Mouse (Mus musculus) NIH3T3 (cell line): ENCODE measurements around the gene Smarcad1.

Experiments
- DNase-seq: peaks from one replicate; pipeline ENCODE4 v3.0.0-alpha.2; 2012; ENCODE audit warnings: low read depth

Smarcad1 gene

GRCm38 (mm10) chr6:65114902-65115301 is 72.5 kb downstream of the Smarcad1 start:
- no peak for DNase-seq

GRCm38 (mm10) chr6:65117540-65117939 is 75.2 kb downstream of the Smarcad1 start:
- DNase-seq: peak; percentile 10

GRCm38 (mm10) chr6:65126074-65126726 is 83.8 kb downstream of the Smarcad1 start:
- DNase-seq: peak; percentile 78

GRCm38 (mm10) chr6:65132376-65132775 is 90.0 kb downstream of the Smarcad1 start:
- DNase-seq: no peak

- no peak for DNase-seq
Measured at GRCm38 (mm10) chr6:65137802-65138201, 95.4 kb downstream of the Smarcad1 start.

- no peak for DNase-seq
Measured at GRCm38 (mm10) chr6:65138243-65138642, 95.9 kb downstream of the Smarcad1 start.

GRCm38 (mm10) chr6:65140082-65140749 is 97.8 kb downstream of the Smarcad1 start:
- no peak for DNase-seq

GRCm38 (mm10) chr6:65140750-65141243 is 98.4 kb downstream of the Smarcad1 start:
- DNase-seq: peak; percentile 48

- no peak for DNase-seq
Measured at GRCm38 (mm10) chr6:65142316-65142715, 99.9 kb downstream of the Smarcad1 start.

GRCm38 (mm10) chr6:65144621-65145205 is 102.3 kb downstream of the Smarcad1 start, which contains the start of gene Hpgds:
Hpgds (minus strand) TSS chr6:65144908.
- DNase-seq: no peak

GRCm38 (mm10) chr6:65146363-65146762 is 104.0 kb downstream of the Smarcad1 start:
- no peak for DNase-seq

GRCm38 (mm10) chr6:65150703-65151102 is 108.3 kb downstream of the Smarcad1 start:
- DNase-seq: no peak

- DNase-seq: no peak
Measured at GRCm38 (mm10) chr6:65153570-65153969, 111.2 kb downstream of the Smarcad1 start.

- DNase-seq: no peak
Measured at GRCm38 (mm10) chr6:65157042-65157441, 114.7 kb downstream of the Smarcad1 start.

- no peak for DNase-seq
Measured at GRCm38 (mm10) chr6:65159381-65159942, 117.1 kb downstream of the Smarcad1 start.

- DNase-seq: no peak
Measured at GRCm38 (mm10) chr6:65164137-65164536, 121.8 kb downstream of the Smarcad1 start.

- DNase-seq: no peak
Measured at GRCm38 (mm10) chr6:65164977-65165376, 122.6 kb downstream of the Smarcad1 start.
